Mouse (Mus musculus): ENCODE data around the gene Mrps27.

Gene Mrps27

DNA sequence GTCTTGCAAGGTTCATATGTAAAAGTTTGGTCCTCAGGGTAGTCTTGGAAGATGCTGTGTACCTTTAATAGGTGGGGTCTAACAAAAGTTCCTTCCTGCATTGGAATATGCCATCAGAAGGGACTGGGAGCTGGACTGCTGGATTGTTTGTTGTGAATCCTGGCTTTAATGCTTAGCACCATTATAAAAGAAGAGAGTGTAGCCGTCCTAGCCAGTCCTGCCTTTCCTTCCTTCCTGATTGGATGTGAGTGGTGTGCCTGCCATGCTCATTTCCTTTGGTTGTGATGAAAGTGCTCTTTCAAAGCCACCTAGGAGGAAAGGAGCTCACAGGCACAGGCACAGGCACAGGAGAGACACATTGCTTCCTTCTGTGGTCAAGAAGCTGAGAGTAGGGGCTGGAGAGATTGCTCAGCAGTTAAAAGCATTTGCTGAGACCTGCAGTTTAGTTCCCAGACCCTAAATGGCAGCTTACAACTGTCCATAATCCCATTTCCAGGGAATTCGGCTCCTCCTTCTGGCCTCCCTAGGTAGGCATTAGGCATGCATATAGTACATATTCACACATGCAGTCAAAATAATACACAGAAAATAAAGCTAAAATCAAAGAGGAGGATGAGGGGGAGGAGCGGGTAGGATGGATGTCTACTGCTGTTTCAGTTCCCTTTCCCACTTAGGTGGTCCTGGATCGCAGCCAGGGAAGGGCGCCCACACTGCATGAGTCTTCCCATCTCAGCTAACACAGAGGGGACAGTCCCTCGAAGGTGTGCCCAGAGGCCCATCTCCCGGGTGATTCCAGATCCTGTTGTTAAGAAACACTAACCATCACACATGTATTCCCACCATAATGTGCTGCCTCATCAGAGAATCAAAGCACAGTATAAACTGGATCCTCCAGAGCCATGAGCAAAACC lies 43.6 kb downstream of the Mrps27 start:
- DNase-seq (ENCODE audit: low spot score in 2 of 2), result no peak

DNA sequence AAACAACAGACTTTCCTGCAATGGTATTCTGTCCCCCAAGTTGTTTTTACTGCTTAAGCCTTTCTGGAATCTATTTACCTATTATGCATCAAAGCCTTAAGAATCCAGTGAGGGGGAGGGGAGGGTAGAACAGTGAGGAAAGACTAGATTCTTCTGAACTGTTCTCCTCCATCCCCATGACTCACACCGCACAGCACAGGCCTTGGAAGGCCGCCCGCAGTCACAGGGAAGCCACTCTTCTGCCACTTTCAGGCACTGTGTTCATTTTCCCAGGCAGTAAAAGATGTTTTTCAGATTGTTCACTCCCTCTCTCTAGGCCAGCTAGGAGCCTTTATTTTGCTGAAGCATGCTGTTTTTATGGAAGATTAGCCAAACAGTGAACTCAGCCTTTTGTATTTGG lies 46.8 kb downstream of the Mrps27 start:
- DNase-seq (ENCODE audit: low spot score in 2 of 2), result no peak

DNA sequence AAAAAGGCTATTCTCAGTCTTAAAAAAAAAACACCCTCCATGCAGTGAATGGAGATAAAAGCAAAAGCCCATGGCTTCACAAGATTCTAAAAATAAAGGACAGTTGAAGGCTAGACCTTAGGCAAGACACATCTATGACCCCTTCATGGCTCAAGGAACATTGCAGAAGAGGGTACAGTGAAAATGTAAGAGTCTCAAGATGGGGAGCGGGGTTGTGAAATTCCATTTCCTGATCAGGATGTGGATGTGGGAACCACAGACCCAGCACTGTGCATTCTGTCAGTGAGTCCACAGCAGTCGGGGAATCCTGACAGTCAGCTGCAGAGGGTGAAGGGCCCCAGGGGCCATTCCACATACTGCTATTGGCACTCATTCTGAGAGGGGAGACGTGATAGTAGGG lies 48.5 kb downstream of the Mrps27 start:
- no peak for DNase-seq (ENCODE audit: low spot score in 2 of 2)

DNA sequence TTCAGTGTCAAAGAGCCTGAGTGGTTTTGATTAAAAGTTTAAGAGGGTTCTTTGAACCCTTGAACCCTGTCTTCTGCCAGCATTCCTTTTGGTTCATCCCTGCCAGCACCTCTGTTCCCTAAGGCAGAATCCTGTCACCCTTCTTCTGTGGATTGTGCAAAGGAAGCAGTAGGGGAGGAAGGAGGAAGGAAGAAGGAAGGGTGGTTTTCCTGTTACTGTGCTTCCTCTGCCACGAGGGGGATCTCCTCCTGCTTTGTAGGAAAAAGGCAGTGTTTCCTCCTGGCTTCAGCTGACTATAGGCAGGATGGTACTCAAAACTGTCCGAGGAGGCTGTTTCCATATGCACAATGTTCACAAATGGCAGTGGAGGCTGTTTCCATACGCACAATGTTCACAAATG lies 50.1 kb downstream of the Mrps27 start:
- DNase-seq (ENCODE audit: low spot score in 2 of 2), result no peak

DNA sequence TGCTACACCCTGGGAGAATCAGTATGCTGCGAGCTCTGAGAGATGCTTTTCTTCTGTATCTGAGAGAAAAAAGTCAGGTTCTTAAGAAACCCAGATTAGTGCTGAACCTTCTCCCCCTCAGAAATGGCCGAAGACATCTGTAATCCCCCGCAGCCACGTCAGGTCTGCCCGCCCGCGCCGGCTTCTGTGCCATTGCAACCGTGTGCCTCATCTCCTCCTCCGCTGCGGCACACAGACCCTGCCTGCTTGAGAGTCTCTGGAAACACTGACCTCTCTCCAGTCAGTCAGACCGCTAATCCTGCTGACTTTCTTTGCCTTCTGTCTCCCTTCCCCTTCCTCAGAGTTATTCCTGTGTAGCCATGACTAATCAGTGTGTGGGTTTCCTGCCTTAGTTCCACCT lies 50.9 kb downstream of the Mrps27 start:
- no peak for DNase-seq (ENCODE audit: low spot score in 2 of 2)

- DNase-seq (ENCODE audit: low spot score in 2 of 2), result no peak
These were observed 52.6 kb downstream of the Mrps27 start for GRCm38 (mm10) chr13:99397228-99397627.

GRCm38 (mm10) chr13:99398149-99398701 lies 53.6 kb downstream of the Mrps27 start:
- DNase-seq (ENCODE audit: low spot score in 2 of 2), result no peak

DNA sequence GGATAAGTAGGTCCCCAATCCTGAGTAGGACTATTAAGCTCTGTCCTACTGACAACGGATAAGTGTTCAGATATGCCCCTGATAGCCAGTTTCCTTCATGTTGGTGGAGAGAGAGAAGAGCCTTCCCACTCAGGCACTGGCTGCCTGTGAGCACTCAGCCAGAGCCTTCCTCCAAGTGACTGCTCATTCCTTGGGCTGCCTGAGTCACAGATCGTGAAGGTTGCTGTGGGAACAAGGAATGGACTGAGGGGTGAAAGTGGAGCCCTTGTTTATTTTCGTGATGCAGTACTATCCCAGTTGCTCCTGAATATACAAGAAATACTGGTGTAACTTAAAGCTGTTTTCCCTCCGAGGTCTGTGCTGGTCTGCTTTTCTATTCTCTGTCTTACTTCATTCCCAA lies 54.8 kb downstream of the Mrps27 start:
- no peak for DNase-seq (ENCODE audit: low spot score in 2 of 2)

GRCm38 (mm10) chr13:99409216-99409615 lies 64.6 kb downstream of the Mrps27 start:
- DNase-seq (ENCODE audit: low spot score in 2 of 2), result no peak

GRCm38 (mm10) chr13:99410611-99411515 lies 66.3 kb downstream of the Mrps27 start:
- no peak for DNase-seq (ENCODE audit: low spot score in 2 of 2)

- DNase-seq (ENCODE audit: low spot score in 2 of 2), result no peak
These were observed 67.2 kb downstream of the Mrps27 start for GRCm38 (mm10) chr13:99411761-99412160.

DNA sequence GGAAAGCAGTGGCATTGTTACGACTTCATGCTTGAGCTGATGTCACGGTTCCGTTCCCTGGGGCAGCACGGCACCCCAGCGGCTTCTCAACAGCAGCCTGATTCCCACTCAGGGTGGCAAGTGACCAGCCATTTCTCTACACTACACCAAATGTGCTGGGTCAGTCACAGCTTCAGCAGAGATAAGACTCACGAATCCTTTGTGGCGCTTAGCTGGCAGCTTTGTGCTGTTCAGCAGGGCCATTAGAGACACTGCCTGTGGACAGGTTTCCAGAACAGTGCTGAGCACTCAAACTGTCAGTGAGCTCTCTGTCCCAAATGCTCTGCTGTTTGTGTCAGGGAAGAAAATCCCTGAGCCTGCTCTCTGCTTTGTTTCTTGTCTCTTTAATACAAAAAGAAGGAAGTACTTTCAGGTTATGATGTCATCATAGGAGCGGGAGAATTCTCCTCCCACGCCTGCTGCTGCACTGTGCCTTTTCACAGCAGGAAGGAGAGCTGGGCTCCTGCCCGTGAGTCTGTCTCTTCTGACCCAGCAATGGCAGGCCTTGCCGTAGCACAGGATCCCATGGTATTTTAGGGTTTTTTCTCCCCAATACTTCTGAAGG lies 68.0 kb downstream of the Mrps27 start:
- DNase-seq (ENCODE audit: low spot score in 2 of 2), result no peak

DNA sequence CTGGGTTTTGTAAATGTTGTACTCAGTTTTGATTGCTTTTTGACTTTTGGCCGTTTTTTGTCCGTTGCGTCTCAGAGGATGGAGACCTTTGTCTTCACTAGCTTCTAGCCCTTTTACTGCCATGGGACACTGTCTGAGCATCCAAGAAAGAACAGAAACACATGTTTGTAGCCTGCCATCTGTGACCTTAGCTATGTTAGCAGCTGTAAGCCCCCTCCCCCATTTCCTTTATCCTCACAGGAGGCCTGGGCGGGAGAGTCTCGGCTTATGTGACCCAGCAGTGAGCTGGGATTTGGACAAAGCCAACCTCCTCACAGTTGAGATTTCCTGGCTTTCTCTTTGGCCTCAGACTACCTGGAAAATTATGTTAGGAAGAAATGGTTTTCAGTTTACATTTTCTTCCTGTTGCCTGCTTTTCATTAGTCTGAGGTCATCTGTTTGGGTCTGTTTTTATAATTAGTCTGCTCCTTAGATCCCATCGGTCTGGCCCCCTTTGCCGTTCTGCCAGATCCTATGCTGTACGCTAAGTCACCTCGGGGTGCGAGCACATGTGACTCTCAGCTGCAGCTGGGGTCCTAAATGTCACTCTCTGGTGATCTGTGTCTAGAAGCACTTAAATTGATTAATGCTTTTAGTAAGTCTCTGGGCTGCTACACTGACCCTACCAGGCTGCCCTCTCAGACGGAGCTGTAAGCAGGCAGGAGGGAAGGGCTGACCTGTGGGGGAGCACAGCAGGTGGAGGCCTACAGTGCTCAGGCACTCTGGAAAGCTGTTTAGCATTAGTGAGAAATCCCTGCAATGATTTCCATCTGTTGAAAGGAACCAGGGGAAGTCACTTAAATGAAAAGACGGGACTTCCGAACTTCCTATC lies 69.1 kb downstream of the Mrps27 start:
- no peak for DNase-seq (ENCODE audit: low spot score in 2 of 2)

DNA sequence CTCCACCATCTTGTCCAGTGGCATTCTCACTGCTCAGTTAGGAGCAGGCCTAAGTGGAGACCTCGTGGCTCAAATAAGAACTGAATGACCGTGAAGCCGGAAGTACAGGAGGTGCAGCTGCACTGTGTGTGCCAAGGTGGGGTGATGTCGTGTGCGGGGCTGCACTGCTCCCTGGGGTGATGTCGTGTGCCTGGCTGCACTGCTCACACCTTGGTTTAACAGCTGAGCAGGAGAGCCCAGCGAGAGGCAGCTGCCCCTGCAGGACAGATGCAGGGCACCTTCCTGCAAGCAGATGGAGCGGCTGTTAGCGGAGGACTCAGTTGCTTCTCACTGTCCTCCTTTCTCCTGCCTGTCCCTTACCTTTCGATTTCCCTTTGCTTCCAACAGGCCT lies 69.8 kb downstream of the Mrps27 start:
- no peak for DNase-seq (ENCODE audit: low spot score in 2 of 2)

DNA sequence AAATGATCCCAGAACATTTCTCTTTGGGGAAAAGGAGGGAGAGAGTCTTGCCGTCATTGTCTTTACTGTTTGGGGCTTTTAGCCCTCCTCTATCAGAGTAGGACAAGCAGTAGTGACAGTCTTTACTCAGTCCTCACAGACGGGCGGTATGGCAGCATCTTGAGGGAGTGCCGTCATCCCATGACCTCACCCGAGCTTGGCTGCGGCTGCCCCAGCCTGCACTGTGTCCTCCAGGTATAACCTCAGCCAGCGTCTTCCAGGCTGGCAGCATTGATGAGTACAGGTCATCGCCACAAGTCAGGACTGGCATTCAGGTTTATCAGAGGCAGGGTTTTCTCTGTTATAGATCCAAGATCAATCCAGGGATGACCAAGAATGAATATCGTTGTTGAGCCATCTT lies 72.0 kb downstream of the Mrps27 start:
- no peak for DNase-seq (ENCODE audit: low spot score in 2 of 2)

- no peak for DNase-seq (ENCODE audit: low spot score in 2 of 2)
These were observed 79.0 kb downstream of the Mrps27 start for GRCm38 (mm10) chr13:99423581-99423980.

- no peak for DNase-seq (ENCODE audit: low spot score in 2 of 2)
These were observed 88.8 kb downstream of the Mrps27 start for GRCm38 (mm10) chr13:99433068-99434008.

DNA sequence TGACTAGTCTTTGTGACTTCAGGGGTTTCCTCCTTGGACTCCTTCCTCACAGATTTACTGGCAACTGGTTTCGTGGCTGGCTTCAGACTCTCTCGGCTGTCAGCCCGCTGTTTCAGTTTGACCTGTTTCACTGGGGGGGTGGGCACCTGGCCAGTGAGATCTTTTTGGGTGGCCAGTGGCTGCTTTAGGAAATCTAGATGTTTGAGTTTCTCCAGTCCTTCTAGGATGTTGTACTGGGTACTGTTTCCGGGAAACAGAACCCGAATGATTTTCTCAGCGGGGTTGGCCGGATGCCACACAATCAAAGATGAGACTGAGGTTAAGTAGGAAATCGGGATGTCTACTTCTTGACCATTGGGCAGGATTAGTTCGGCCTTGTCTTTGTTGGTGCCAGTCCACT lies 89.9 kb downstream of the Mrps27 start:
- no peak for DNase-seq (ENCODE audit: low spot score in 2 of 2)

DNA sequence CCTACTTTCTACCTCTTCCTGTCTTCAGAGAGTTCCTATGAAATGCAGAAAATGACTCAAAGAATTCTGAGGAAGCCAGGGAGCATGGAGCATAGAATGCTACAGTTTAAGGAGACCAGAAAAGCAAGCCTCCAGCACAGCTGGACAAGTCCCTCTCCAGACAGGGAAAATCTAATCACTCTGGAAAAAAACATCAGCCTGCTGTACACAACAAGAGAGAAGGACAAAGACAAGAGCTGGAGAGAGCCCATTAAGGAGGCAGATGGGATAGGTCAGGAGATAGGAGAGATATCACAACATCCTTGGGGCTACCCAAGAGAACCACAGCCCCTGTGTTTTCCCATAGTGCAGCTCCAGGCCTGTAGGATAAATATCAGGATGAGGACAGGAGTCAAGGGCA lies 92.5 kb downstream of the Mrps27 start:
- no peak for DNase-seq (ENCODE audit: low spot score in 2 of 2)

- no peak for DNase-seq (ENCODE audit: low spot score in 2 of 2)
These were observed 94.8 kb downstream of the Mrps27 start for GRCm38 (mm10) chr13:99439357-99439756.
